In genomic region chr12:76582841-76583240, GRCm38 (mm10) we compare ENCODE assay signal across 8 mouse cellular contexts. TPM values are rescaled to one million over a fixed set of nuclear protein-coding genes. Genes with fewer than 3 reads are reported as not detected.
DNase-seq lines count a peak whose midpoint lies in the region; ATAC-seq and TF ChIP-seq lines count a peak whose summit lies in the region.

No protein-coding gene starts in this region.

- DNase-seq in heart, embryonic 10.5 days (ENCODE audit: low spot score): no peak
- no peak for DNase-seq in heart, adult 8-10 months (ENCODE audit: low spot score)
- DNase-seq in adipocyte (ENCODE audit: low spot score): peak; percentile 52
- DNase-seq in hindbrain, postnatal 0 days (ENCODE audit: low spot score): peak; percentile 72
- DNase-seq in spleen, adult 18-20 months: no peak
- no peak for DNase-seq in gastrocnemius, postnatal 36 days

- intact Hi-C loops in gastrocnemius, postnatal 36 days (cut with DNase I): no loop called here

- 29% methylated on average over 6 of the region's 6 CpGs for WGBS in heart, embryonic 10.5 days
- WGBS in hindbrain, postnatal 0 days: 12% methylated on average over 6 of the region's 6 CpGs

- no peaks in the 10 kb centered on the region for H3K9me3 ChIP-seq in heart, embryonic 10.5 days
- H3K9me3 ChIP-seq in hindbrain, postnatal 0 days (ENCODE audit: low read length): no peaks in the 10 kb centered on the region
- 0 out of 2 replicates have a peak, but pooled peaks cover 3% of the 10 kb centered on the region for H3K9me3 ChIP-seq in megakaryocyte, embryonic 14.5 days

- H3K27me3 ChIP-seq in heart, embryonic 10.5 days (ENCODE audit: insufficient read depth, poor library complexity, severe bottlenecking): no peaks in the 10 kb centered on the region
- H3K27me3 ChIP-seq in hindbrain, postnatal 0 days (ENCODE audit: insufficient read depth, low read length): no peaks in the 10 kb centered on the region
- H3K27me3 ChIP-seq in megakaryocyte, embryonic 14.5 days (replicated peaks): peaks cover 44% of the 10 kb centered on the region

- no peak overlapping the region for H3K4me2 ChIP-seq in hindbrain, postnatal 0 days (ENCODE audit: low read depth, low read length)

- no peak overlapping the region for H3K9ac ChIP-seq in hindbrain, postnatal 0 days (replicated peaks; ENCODE audit: low read length)

- no peak overlapping the region for H3K4me3 ChIP-seq in heart, embryonic 10.5 days
- no peak overlapping the region for H3K4me3 ChIP-seq in cortical plate, adult 2 months (ENCODE audit: insufficient read depth, low read length)
- no peak overlapping the region for H3K4me3 ChIP-seq in hindbrain, postnatal 0 days (ENCODE audit: low read length)
- peak overlapping the region; percentile 57 for H3K4me3 ChIP-seq in megakaryocyte, embryonic 14.5 days (replicated peaks)

- H3K27ac ChIP-seq in heart, embryonic 10.5 days: peak overlapping the region; percentile 53
- peak overlapping the region; percentile 49 for H3K27ac ChIP-seq in cortical plate, adult 2 months (ENCODE audit: insufficient read depth, low read length)
- no peak overlapping the region for H3K27ac ChIP-seq in hindbrain, postnatal 0 days

- TF ChIP-seq CTCF in cortical plate, adult 2 months (IDR thresholded peaks at IDR 0.05; ENCODE audit: extremely low read depth, insufficient read depth, low read length): no peak
- TF ChIP-seq CTCF in hindbrain, postnatal 0 days (IDR thresholded peaks at IDR 0.05; ENCODE audit: low read depth): no peak

- peaks cover 21% of the 10 kb centered on the region for H3K4me1 ChIP-seq in heart, embryonic 10.5 days
- no peaks in the 10 kb centered on the region for H3K4me1 ChIP-seq in cortical plate, adult 2 months (ENCODE audit: control insufficient read depth, insufficient read depth, low read length)
- H3K4me1 ChIP-seq in hindbrain, postnatal 0 days (ENCODE audit: insufficient read depth, low read length): peaks cover 8% of the 10 kb centered on the region; the same call in 1 of the 2 replicates
- peaks cover 18% of the 10 kb centered on the region; the same call in 1 of the 2 replicates for H3K4me1 ChIP-seq in megakaryocyte, embryonic 14.5 days

- H3K36me3 ChIP-seq in heart, embryonic 10.5 days: peaks cover 18% of the 10 kb centered on the region
- H3K36me3 ChIP-seq in hindbrain, postnatal 0 days (ENCODE audit: insufficient read depth, low read length): no peaks in the 10 kb centered on the region
- H3K36me3 ChIP-seq in megakaryocyte, embryonic 14.5 days (replicated peaks; ENCODE audit: low read length): peaks cover 6% of the 10 kb centered on the region

- peak; percentile 72 for ATAC-seq in hindbrain, postnatal 0 days

- no peak for TF ChIP-seq POLR2A in cortical plate, adult 2 months (IDR thresholded peaks at IDR 0.05; ENCODE audit: extremely low read depth, insufficient read depth, low read length)

RNA-seq across cellular contexts. Expression of gene Plekhg3, which starts 52.1 kb away (rescaled TPM):
- 5.1 and 5.3 TPM in 2 replicates for polyA plus RNA-seq in heart, embryonic 10.5 days (2016; fragmentation: Nextera tagmentation; extraction: Ambion mirVana)
- total RNA-seq in heart, adult 8-10 months (2022): 10 to 100 TPM; 11.4 to 14.3 (median 13.2) TPM
- 16.0 and 19.0 TPM in 2 replicates for polyA plus RNA-seq in cortical plate, adult 2 months (2012; rRNA removed)
- total RNA-seq in hindbrain, postnatal 0 days (2014; rRNA removed): 5.4 and 6.8 TPM in 2 replicates
- polyA plus RNA-seq in hindbrain, postnatal 0 days (2015; fragmentation: Nextera tagmentation; extraction: Ambion mirVana): 1.3 and 1.8 TPM in 2 replicates
- polyA plus RNA-seq in megakaryocyte, embryonic 14.5 days (2012; ENCODE audit: insufficient read depth, low replicate concordance): 2.2 and 4.4 TPM in 2 replicates
- 1 to 10 TPM; 5.4 to 5.5 TPM for total RNA-seq in gastrocnemius, postnatal 36 days (2021)

Comparison
In these comparisons a context has a peak if more than half of its experiments do, and no peak if none do; other contexts are left out.
1. DNase-seq: peak in adipocyte (single experiment) and hindbrain, postnatal 0 days (single experiment); none in heart, embryonic 10.5 days (single experiment), heart, adult 8-10 months (single experiment), spleen, adult 18-20 months (0 of 2) and gastrocnemius, postnatal 36 days (0 of 2).